Mouse (Mus musculus): ENCODE measurements around the gene Zfp811.
"Not testable (repeated sequence)": the region's sequence is repeated elsewhere in the genome, so short reads cannot be mapped to it uniquely, and the experiment has no call there.

Gene Zfp811

DNA sequence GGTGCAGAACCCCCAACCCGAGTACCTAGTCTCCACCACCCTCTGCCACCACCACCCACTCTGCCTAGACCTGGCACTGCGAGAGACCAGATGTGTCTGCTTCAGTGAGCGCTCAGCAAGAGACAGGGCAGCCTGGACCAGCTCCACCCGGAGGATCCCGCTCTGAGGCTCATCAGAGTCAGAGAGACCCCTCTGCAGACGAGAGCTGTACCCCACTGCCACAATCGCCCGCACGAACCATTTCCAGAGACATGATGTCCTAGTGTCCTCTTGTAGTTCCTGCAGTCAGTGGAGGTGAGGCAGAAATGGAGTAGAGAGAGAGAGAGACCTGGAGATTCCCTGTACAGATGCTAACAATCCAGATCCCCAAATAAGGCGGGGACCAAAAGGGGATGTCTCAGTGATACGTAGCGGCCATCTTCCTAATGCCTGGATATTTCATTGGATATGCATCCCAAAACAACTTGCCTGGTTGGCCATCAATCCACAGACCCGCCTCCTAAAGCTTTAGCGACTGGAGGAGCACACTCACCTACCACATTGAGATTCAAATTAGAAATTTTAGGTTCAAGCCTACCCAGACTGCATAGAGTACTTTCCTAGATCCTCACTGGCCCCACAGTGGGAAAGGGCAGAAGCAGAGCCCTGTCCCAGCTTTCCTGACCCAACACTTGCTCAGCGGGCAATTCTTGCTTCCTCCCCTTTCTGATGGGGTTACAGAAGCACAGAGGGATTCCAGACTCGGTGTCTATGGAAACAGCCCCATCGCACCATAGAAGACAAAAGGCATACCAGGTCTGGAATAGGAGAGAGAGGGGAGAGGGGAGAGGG, at the start of gene Zfp811:
Zfp811 (minus strand) TSS at position 388 of the 831 bp plus-strand sequence.
- peak; percentile 74 to 76 for DNase-seq

DNA sequence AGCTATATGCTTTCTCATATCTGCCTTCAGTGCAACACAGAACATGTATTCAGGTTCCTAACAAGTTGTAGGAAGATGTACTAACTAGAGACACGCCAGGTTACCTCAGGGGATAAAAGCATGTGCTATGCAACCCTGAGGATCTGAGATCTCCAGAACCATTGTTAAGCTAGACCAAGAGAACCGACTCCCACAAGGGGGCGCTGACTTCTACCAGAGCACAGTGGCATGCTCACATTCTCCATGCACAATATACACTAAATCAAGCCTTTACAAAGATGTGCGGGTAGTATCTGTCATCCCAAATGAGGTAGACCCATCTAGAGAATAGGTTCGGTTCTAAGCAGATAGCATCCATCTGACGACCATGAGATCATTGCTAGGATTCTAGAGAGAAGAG, 47.0 kb upstream of the Zfp811 start:
- DNase-seq, result not testable (repeated sequence)

DNA sequence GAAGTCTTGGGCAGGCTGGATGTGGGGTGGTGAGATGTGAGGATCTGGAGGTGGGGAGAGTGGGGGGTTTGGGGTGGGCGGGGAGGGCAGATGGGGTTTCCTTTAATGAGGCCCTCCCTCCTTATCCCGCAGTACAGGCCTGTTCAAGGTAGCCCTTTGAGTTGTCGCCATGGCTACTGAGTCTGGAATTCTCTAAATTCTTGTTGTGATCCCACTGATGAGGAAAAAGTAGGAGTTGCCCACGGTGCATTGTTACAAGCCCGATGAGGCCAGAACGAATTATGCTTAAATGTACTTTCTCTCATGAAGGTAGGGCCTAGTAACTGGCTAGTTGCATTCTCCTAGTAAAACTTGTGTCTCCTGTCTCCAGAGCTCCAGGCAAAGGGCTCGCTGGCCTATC, 41.9 kb upstream of the Zfp811 start:
- no peak for DNase-seq

DNA sequence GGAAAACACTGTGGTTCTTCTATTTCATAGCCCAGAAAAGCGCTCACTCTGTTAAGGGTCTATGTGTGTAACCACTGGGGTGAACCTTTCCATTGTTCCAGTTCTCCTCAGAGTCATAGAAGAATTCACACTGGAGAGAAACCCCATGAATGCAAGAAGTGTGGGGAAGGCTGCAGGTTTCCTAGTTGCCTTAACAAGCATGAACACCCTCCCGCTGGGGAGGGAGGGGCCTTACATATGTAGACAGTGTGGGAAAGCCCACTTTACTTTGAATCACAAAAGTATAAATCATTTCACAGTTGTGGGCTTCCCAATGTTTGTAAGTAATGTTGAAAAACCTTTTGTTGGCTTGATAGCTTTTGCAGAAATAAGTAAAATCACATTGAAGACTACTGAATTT, 31.7 kb upstream of the Zfp811 start:
- DNase-seq, result no peak

DNA sequence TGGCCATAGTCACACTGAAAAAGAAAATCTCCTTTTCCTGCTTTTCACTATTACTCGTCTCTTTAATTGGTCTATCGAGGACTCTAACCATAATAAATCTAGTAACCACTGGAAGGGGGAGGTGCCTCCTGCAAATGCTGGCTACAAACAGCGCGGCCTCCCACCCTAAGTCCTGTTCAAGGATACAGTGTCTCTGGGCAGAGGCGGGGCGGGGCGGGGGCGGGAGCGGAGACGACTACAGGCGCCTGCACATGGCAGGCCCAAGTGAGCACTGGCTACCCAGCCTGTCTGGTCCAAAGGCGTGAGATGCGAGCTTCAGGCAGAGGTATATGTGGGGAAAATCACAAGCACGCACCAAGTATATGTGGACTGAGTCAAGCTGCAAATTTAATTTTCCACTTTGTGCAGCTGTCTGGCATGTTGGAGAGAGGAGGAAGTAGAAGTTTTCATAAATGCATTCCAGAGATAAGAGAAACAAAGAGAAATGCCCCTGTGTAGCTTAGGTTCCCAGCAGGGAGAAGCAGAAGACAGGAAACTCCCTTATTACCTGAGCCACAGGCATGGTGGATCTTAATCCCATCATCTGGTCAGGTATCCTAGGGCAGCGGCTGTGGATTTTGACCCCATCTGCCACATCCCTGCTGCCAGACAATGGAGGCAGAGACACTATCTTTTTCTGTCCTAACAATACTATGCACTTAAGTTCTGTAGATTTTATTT, 29.5 kb upstream of the Zfp811 start:
- no peak for DNase-seq

DNA sequence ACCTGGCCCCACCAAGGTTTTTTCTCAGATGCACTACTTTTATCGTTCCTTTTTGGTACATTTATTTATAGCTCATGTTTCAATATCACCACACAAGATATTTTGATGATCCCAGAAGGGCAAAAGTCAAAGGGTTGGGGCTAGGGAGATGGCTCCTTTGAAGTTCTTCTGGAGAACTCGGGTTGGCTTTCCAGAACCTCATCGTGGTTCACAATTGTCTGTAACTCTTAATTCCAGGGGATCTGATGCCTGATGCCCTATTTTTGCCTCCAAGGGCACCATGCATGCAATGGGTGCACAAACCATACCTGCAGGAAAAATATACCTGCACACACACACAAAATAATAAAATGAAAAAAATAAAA, 20.7 kb upstream of the Zfp811 start:
- DNase-seq, result no peak

DNA sequence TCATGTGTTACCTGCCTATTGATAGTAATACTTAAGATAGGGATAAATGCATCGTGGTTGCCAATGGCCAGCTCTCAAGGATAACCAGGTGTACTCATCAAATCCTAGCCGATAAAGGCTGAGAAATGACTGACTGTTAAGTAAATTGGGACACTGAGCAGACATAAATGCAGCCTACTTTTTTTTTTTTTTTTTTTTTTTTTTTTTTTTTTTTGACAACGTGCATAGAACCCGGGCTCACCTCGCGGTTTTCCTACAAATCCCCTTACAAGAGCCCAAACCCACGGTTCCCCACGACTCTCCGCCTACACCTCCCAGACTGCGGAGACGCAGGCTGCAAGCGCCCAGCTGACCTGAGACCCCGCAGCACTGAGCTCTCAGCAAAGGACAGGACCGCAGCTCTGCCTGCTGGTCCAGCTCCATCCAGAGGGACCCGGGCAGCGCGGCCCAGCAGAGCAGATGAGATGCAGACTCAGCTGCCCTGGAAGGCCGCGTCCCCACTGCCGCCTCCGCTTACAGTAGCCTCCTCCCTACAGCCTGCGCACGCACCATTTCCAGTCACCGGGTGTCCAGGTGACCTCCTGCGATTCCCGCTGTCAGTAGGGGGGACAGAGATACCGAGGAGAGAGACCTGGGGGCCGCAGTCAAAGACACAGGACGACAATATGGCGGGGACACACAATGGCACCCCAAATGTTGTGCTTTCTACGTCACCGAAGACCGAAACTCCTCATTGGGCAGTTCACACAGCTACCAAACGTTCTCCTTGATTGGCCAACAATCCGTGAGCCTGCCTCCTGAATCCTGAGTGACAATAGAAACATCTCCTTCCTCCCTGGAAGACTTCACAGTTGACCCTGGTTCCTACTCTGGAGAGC, 20.0 kb upstream of the Zfp811 start, which contains the start of gene Zfp799:
Zfp799 (minus strand) TSS at position 722 of the 878 bp plus-strand sequence.
- DNase-seq, result peak; percentile 79 to 83

DNA sequence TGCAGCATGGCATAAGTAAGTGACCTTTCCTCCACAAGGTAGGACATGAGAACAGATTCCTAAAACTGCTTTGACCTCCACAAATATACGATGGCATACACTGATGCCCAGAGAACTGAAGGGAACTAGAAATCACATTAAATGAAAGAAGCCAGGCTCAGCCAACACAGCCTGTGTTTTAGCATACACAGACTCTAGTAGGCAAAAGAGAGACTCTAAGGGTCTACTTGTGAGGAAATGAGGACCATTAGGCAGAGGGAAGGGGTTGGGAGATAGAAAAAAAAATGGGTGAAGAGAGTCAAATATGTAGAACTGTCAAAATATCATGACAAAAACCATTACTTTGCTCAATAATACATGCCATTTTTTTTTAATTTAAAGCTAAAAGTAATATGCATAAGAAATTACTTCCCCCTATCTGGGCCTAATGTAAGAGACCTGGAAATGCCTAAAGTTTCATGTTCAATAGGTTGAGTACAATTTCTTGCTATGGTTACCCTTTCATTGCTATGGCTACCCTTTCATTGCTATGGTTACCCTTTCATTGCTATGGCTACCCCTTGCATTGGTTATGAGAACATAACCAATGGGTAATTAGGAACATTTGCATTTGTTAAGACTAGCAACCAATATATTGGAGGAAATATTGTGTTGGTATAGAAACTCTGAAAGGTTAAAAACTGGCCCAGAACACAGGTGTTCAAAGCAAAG, 6.5 kb upstream of the Zfp811 start:
- DNase-seq, result no peak

DNA sequence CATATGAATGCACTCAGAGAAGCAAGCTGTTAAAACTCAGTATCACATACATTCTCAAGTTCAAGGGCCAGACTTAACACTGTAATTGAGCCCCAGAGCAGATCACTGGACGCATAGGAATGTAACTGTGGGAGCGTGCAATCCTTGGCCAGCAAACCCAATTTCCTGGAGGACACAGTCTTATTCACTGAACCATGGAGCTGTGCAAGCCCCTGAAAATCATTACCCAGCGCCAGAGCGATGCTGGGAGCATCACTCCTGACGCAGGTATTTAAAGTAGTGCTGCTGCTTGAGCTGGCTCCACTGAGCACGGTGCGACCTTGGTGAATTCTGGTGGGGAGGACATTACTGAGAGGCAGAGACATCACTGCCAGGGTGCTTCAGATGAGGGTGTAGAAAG, 4.4 kb upstream of the Zfp811 start:
- no peak for DNase-seq

DNA sequence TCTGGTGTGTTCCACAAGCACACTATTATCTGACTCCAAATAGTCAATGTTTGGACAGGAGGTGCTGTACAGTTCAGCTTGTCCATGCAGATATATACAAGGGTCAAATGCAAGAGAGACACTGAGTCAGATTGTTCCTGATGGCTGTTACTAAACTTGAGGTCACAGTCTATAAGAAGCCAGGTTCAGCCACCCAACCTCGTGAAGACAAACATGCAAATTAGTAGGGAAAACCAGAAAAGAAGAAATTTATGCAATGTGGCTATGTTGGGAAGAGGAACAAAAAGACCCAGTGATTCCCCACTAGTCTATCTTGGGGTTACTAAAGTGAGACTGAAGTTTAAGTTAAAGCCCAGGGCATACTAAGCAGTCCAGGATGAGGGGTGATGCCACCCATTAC, 917 bp upstream of the Zfp811 start:
- no peak for DNase-seq

DNA sequence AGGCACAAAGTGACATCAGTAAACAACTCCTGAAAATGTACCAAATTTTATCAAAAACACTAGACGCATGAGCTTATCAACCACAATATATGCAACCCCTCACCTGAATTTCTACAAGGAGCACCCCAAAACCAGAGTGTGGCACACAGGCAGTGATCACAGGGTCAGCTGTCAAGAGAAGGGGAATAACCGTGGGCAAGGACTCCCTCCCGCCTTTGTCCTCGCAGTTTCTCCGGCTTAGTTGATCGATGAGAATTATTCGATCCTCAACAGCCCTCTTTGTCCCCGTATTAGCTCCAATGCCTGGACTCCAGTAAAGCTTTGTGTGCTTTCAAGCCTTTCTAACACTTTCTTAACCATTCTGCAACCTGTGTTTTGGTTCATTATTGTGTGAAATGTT, 810 bp downstream of the Zfp811 start:
- peak in 1 of 2 experiments; percentile 33 for DNase-seq

DNA sequence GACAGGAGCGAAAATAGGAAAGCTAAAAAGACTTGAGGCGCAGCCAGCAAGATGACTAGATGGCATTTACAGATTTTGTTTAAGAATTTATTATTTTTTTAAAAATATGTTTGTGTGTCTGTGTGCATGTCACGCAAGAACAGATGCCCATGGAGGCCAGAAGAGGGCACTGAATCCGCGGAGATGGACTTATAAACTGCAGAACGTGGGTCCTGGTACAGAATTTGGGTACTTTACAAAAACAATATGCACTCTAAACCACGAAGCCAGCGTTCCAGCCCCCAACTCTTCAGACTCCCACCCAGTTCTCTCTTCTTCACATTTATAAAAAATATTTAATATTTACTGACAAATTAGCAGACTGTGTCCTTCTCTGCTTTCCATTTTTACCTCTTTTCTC, 20.5 kb downstream of the Zfp811 start:
- DNase-seq, result no peak

DNA sequence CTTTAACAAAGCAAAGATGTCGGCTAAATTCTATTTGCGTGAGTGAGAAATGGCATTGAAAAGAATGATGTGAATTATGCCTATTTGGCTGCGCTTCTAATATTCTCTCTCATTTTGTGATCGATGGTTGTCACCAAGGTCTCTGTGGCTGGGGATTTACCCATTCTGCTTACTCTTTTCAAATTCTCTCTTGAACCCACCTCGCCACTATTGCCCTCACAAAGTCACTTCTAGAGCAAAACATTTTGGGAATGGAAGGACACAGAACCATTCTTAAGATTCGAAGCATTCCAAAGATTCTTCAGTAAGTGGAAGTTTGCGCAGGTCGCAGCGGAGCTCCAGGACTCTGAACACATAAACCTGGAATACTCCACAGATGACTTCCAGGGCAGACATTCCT, 21.2 kb downstream of the Zfp811 start:
- no peak for DNase-seq

DNA sequence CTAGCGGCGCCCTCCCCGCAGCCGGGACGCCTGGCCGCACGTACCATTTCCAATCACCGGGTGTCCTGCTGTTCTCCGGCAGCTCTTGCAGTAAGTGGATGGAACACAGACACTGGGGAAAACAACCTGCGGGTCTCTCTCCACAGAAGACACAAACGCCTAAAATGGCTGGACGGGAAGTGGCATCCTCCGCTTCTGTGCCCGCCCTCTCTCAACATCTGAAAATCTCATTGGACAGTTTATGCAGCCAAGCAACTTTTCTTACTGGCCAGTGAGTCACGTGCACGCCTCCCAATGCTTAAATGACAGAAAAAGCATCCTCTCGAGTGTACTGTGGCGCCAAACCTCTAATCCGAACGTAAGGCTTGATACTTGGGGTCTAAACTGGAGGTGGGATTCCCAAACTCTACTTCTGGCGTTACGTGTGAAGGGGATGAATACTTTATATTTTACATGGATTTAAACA, 21.6 kb downstream of the Zfp811 start, which contains the start of gene Zfp871:
Zfp871 (minus strand) TSS at position 194 of the 466 bp plus-strand sequence.
- peak; percentile 86 to 89 for DNase-seq

DNA sequence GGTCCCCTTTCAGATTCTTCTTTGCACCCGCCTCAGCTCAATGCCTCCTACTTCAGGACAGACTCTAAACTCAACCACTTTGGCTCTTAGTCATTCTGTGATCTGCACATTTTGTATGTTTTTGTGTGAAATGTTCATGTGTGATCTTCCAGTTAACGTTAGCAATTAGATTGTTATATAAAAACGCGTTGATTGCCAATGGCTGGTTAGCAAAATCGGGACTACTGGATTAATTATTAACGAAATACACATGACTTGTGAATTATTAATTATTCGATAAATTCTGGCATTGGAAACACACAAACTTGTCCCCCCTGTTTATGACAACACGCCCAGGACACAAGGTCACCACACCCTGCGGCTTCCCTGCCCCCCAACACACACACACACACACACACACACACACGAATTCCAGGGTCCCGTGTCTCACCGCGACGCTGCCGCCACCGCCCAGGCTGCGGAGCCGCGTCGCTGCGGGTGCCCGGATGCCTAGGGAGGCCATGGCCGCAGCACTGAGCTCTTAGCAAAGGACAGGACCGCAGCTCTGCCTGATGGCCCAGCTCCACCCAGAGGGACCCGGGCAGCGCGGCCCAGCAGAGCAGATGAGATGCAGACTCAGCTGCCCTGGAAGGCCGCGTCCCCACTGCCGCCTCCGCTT, 22.2 kb downstream of the Zfp811 start:
- no peak for DNase-seq

DNA sequence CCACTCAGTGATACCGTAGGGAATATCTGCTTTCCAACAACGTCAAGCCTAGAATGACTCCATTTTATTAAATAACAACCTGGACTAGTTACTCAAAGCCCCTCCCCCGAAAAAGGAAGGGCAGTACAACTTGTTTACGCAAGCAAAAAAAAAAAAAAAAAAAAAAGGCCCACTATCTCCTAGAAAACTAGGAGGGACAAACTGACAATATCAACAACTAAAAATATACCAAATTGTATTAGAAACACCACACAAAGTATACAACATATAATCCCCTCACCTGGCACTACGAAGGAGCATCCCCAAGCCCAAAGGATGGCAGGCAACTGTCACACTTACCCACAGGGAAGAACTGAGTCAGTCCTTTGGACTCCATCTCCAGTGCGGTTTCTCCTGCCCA, 22.8 kb downstream of the Zfp811 start:
- DNase-seq, result no peak

DNA sequence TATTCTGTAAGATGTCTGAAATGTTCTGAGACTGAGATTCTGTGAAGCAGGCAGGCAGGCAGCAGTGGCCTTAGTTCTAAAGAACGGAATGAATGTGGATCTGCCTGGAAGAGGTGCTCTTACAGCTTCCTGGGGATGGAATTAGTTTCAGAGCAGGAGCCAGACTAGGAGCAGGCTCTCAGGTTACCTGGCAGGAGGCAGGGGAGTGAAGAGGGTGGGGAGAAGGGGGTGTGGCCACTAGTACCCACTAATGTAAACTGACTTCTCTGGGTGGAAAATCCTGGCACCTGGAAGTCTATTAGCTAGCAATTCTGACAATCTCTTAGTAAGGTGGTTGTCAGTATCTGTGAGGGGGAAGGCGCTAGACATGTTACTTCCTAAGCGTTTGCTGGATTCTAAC, 24.1 kb downstream of the Zfp811 start:
- no peak for DNase-seq

DNA sequence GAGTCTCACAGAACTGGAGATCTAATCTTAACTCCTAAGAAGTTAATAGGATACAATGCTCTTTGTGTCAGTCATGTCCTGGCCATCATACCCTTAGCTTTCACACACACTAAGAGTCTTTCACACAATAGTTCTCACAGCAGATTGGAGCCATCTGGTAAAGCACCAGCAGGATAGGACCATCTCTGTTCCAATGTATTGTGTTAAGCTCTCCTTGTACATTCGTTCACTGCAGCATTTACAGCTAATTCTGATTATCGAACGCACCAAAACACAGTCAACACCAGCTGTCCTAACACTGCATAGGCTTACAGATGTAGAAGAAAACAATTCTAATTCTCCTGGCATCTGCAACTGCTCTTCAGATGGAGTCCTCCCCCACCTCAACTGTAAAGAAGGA, 32.2 kb downstream of the Zfp811 start:
- DNase-seq, result no peak

DNA sequence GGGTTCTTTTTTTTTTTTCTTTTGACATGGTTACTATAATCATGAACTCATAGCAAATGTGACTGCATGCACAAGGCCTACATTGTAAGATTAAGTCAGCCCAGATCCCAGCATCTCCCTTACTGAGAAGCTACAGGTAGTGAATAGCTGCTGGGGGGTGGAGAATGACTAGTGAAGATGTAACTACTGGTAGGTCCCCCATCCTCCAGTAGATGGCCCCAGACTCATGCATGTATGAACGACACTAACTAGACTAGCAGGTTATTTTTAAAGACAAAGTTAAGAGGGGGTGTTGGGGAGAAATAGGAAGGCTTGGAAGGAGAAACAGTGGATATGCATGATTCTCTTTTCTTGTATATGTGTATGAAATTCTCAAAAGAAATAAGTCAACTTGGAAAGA, 38.5 kb downstream of the Zfp811 start:
- peak in 1 of 2 experiments; percentile 44 for DNase-seq

DNA sequence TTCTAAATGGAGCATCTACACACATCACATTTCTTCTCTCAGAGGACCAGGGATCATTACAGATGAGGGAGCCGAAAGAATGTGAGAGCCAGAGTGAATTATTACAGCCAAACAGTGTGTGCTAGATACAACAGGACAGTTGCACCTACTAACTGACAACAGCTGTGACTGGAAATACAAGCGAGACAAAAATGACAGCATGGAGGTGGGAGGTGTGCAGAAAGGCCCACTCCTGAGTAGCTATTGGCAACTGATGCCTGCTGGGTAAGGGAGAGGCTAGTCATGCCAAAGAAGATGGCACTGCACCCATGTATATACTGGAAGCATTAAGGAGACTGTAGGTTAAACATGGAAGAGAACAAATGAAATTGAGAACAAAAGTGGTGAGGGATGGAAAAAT, 43.3 kb downstream of the Zfp811 start:
- no peak for DNase-seq

DNA sequence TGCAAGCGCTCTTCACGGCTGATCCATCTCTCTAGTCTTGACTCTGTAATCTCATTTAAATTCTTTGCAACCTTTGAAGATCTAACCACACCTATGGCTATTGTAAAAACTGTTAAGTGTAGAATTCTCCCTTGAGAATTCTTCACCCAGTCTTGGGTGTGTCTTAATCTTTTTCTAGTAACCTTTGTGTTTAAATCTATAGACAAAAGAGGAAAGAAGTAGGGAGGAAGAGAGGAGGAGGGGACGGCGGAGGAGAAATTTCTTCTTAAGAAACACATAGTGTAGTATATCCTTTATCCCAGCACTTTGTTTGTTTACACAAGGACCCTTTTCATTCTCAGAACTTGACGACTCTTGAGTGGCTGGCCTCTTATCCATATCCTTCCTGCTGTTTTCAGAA, 52.4 kb downstream of the Zfp811 start:
- no peak for DNase-seq

DNA sequence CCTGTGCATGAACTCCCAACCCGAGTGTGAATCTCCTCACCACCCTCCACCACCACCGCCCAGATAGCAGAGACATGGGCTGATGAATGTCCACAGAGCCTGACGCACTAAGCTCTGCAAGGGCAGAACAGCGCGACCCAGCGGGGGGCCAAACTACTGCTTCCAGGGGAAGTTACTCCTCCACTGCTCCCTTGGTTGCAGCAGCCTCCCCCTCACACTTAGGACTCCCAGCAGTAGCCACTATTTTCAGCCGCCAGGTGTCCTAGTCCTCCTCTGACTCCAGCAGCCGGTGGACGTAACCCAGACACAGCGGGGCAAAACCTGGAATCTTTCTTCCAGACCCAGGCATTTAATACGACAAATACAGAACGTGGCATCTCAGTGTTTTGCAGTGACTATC, 56.1 kb downstream of the Zfp811 start:
- peak; percentile 28 to 42 for DNase-seq

Measured in cerebellum, postnatal 14 days (tissue).